Mouse (Mus musculus): Measurements from ENCODE around the gene Ascc3.

Gene Ascc3

GRCm38 (mm10) chr10:50762984-50763383 lies 170.5 kb downstream of the Ascc3 start:
- DNase-seq (ENCODE audit: low read depth, low spot score): peak; percentile 36

- DNase-seq (ENCODE audit: low read depth, low spot score): no peak
These were observed 171.2 kb downstream of the Ascc3 start for GRCm38 (mm10) chr10:50763457-50764310.

GRCm38 (mm10) chr10:50772811-50773210 lies 180.3 kb downstream of the Ascc3 start:
- DNase-seq (ENCODE audit: low read depth, low spot score): peak; percentile 8

GRCm38 (mm10) chr10:50773846-50774245 lies 181.4 kb downstream of the Ascc3 start:
- DNase-seq (ENCODE audit: low read depth, low spot score): peak; percentile 13

- DNase-seq (ENCODE audit: low read depth, low spot score): peak; percentile 30
These were observed 200.4 kb downstream of the Ascc3 start for GRCm38 (mm10) chr10:50792840-50793239.

- peak; percentile 3 for DNase-seq (ENCODE audit: low read depth, low spot score)
These were observed 209.1 kb downstream of the Ascc3 start for GRCm38 (mm10) chr10:50801594-50801993.

GRCm38 (mm10) chr10:50802380-50802779 lies 209.9 kb downstream of the Ascc3 start:
- DNase-seq (ENCODE audit: low read depth, low spot score): no peak

GRCm38 (mm10) chr10:50806166-50806565 lies 213.7 kb downstream of the Ascc3 start:
- DNase-seq (ENCODE audit: low read depth, low spot score): no peak

GRCm38 (mm10) chr10:50822363-50822762 lies 229.9 kb downstream of the Ascc3 start:
- DNase-seq (ENCODE audit: low read depth, low spot score): peak; percentile 26

GRCm38 (mm10) chr10:50826829-50827228 lies 234.4 kb downstream of the Ascc3 start:
- DNase-seq (ENCODE audit: low read depth, low spot score): no peak

- no peak for DNase-seq (ENCODE audit: low read depth, low spot score)
These were observed 242.1 kb downstream of the Ascc3 start for GRCm38 (mm10) chr10:50834533-50834932.

- no peak for DNase-seq (ENCODE audit: low read depth, low spot score)
These were observed 250.9 kb downstream of the Ascc3 start for GRCm38 (mm10) chr10:50843363-50843762.

GRCm38 (mm10) chr10:50868202-50868601 lies 275.7 kb downstream of the Ascc3 start:
- peak; percentile 18 for DNase-seq (ENCODE audit: low read depth, low spot score)

- no peak for DNase-seq (ENCODE audit: low read depth, low spot score)
These were observed 284.5 kb downstream of the Ascc3 start for GRCm38 (mm10) chr10:50876952-50877351.

- DNase-seq (ENCODE audit: low read depth, low spot score): peak; percentile 26
These were observed 289.1 kb downstream of the Ascc3 start for GRCm38 (mm10) chr10:50881476-50882069.

GRCm38 (mm10) chr10:50882366-50882765 lies 289.9 kb downstream of the Ascc3 start:
- no peak for DNase-seq (ENCODE audit: low read depth, low spot score)

GRCm38 (mm10) chr10:50886305-50886704 lies 293.8 kb downstream of the Ascc3 start:
- no peak for DNase-seq (ENCODE audit: low read depth, low spot score)

GRCm38 (mm10) chr10:50890621-50891020 lies 298.2 kb downstream of the Ascc3 start:
- DNase-seq (ENCODE audit: low read depth, low spot score): no peak

GRCm38 (mm10) chr10:50891876-50892711 lies 299.6 kb downstream of the Ascc3 start:
- DNase-seq (ENCODE audit: low read depth, low spot score): no peak

GRCm38 (mm10) chr10:50892751-50893320 lies 300.4 kb downstream of the Ascc3 start:
- DNase-seq (ENCODE audit: low read depth, low spot score): no peak

GRCm38 (mm10) chr10:50893546-50893945 lies 301.1 kb downstream of the Ascc3 start:
- DNase-seq (ENCODE audit: low read depth, low spot score): no peak

All from brain, adult 2 months (tissue).